In genomic region chr4:62969526-62969925, GRCm38 (mm10) we compare ENCODE assay signal across 21 mouse cellular contexts. TPM values are rescaled to one million over a fixed set of nuclear protein-coding genes. Genes with fewer than 3 reads are reported as not detected.
A peak's percentile ranks its signal among the peaks of the same experiment; 100 is the strongest.
DNase-seq lines count a peak whose midpoint lies in the region; ATAC-seq and TF ChIP-seq lines count a peak whose summit lies in the region.
"Had no signal": no experiment of that assay in that cellular context is flagged by ENCODE, and none has a peak within 500 bp of the region (broad histone marks: within the 10 kb centered on the region; RNA-seq: fewer than 3 reads in every experiment).

No protein-coding gene starts in this region.

- no peak overlapping the region for H3K4me3 ChIP-seq in embryonic facial prominence, embryonic 13.5 days
- H3K4me3 ChIP-seq in embryonic facial prominence, embryonic 10.5 days: no peak overlapping the region
- H3K4me3 ChIP-seq in kidney, embryonic 16.5 days (ENCODE audit: low read length): no peak overlapping the region
- H3K4me3 ChIP-seq in cerebellum, adult 2 months (replicated peaks; ENCODE audit: insufficient read depth, low read depth, low read length): no peak overlapping the region
- no peak overlapping the region for H3K4me3 ChIP-seq in forebrain, embryonic 12.5 days (replicated peaks)
- H3K4me3 ChIP-seq: heart, embryonic 13.5 days; hindbrain, embryonic 13.5 days had no signal

- 82% methylated on average over 5 of the region's 5 CpGs for WGBS in embryonic facial prominence, embryonic 13.5 days
- 92% methylated on average over 5 of the region's 5 CpGs for WGBS in embryonic facial prominence, embryonic 10.5 days
- 84% methylated on average over 5 of the region's 5 CpGs for WGBS in kidney, embryonic 16.5 days
- 94% methylated on average over 5 of the region's 5 CpGs for WGBS in cerebellum, adult 2 months
- 95% methylated on average over 5 of the region's 5 CpGs for WGBS in forebrain, embryonic 12.5 days

- H3K27ac ChIP-seq in embryonic facial prominence, embryonic 13.5 days: 0 out of 2 replicates have a peak overlapping the region, but pooled peaks have one; percentile 1
- no peak overlapping the region for H3K27ac ChIP-seq in embryonic facial prominence, embryonic 10.5 days (replicated peaks)
- H3K27ac ChIP-seq in kidney, embryonic 16.5 days (ENCODE audit: low read length): 0 out of 2 replicates have a peak overlapping the region, but pooled peaks have one; percentile 15
- H3K27ac ChIP-seq in cerebellum, adult 2 months (ENCODE audit: insufficient read depth, low read length): no peak overlapping the region
- no peak overlapping the region for H3K27ac ChIP-seq in forebrain, embryonic 12.5 days
- H3K27ac ChIP-seq: heart, embryonic 13.5 days; hindbrain, embryonic 13.5 days; liver, embryonic 14.5 days had no signal

- ATAC-seq in embryonic facial prominence, embryonic 13.5 days (ENCODE audit: insufficient number of reproducible peaks, insufficient read depth, low FRiP score, low TSS enrichment, low read depth): no peak
- ATAC-seq in kidney, embryonic 16.5 days (ENCODE audit: low FRiP score, low TSS enrichment): no peak
- ATAC-seq in forebrain, embryonic 12.5 days (ENCODE audit: low FRiP score): no peak
- ATAC-seq: forebrain, embryonic 14.5 days; inflammation-experienced regulatory T-cells, adult 6 months had no signal

- no peaks in the 10 kb centered on the region for H3K27me3 ChIP-seq in embryonic facial prominence, embryonic 13.5 days
- no peaks in the 10 kb centered on the region for H3K27me3 ChIP-seq in embryonic facial prominence, embryonic 10.5 days (replicated peaks; ENCODE audit: low read depth, poor library complexity, severe bottlenecking)
- H3K27me3 ChIP-seq in kidney, embryonic 16.5 days (ENCODE audit: insufficient read depth, low read length): no peaks in the 10 kb centered on the region
- peaks cover 2% of the 10 kb centered on the region; the same call in 1 of the 2 replicates for H3K27me3 ChIP-seq in cerebellum, adult 2 months (ENCODE audit: control insufficient read depth, insufficient read depth, low read length)
- H3K27me3 ChIP-seq in forebrain, embryonic 12.5 days: no peaks in the 10 kb centered on the region
- H3K27me3 ChIP-seq: heart, embryonic 13.5 days; hindbrain, embryonic 13.5 days had no signal

- H3K36me3 ChIP-seq in embryonic facial prominence, embryonic 13.5 days: no peaks in the 10 kb centered on the region
- H3K36me3 ChIP-seq in embryonic facial prominence, embryonic 10.5 days (replicated peaks): no peaks in the 10 kb centered on the region
- no peaks in the 10 kb centered on the region for H3K36me3 ChIP-seq in kidney, embryonic 16.5 days (ENCODE audit: insufficient read depth, low read length)
- H3K36me3 ChIP-seq in forebrain, embryonic 12.5 days (replicated peaks): no peaks in the 10 kb centered on the region
- H3K36me3 ChIP-seq: heart, embryonic 13.5 days; hindbrain, embryonic 13.5 days had no signal

- no peak overlapping the region for H3K9ac ChIP-seq in embryonic facial prominence, embryonic 13.5 days
- H3K9ac ChIP-seq in kidney, embryonic 16.5 days (replicated peaks; ENCODE audit: low read length): no peak overlapping the region
- no peak overlapping the region for H3K9ac ChIP-seq in forebrain, embryonic 12.5 days
- H3K9ac ChIP-seq: heart, embryonic 13.5 days; hindbrain, embryonic 13.5 days; liver, embryonic 14.5 days had no signal

- H3K9me3 ChIP-seq in embryonic facial prominence, embryonic 13.5 days: no peaks in the 10 kb centered on the region
- H3K9me3 ChIP-seq in embryonic facial prominence, embryonic 10.5 days: no peaks in the 10 kb centered on the region
- no peaks in the 10 kb centered on the region for H3K9me3 ChIP-seq in kidney, embryonic 16.5 days (ENCODE audit: low read length)
- H3K9me3 ChIP-seq in forebrain, embryonic 12.5 days: no peaks in the 10 kb centered on the region
- H3K9me3 ChIP-seq: heart, embryonic 13.5 days; hindbrain, embryonic 13.5 days had no signal

- peaks cover 46% of the 10 kb centered on the region for H3K4me1 ChIP-seq in embryonic facial prominence, embryonic 13.5 days
- peaks cover 44% of the 10 kb centered on the region for H3K4me1 ChIP-seq in embryonic facial prominence, embryonic 10.5 days
- peaks cover 38% of the 10 kb centered on the region for H3K4me1 ChIP-seq in kidney, embryonic 16.5 days (ENCODE audit: insufficient read depth, low read length)
- no peaks in the 10 kb centered on the region for H3K4me1 ChIP-seq in cerebellum, adult 2 months (ENCODE audit: control insufficient read depth, insufficient read depth, low read length)
- peaks cover 14% of the 10 kb centered on the region; the same call in 1 of the 2 replicates for H3K4me1 ChIP-seq in forebrain, embryonic 12.5 days

- no peak for DNase-seq in embryonic facial prominence, embryonic 10.5 days (ENCODE audit: low spot score)
- DNase-seq in kidney, postnatal 10 days: no peak
- DNase-seq in thymus, postnatal 14 days: peak; percentile 5
- no peak for DNase-seq in thymus, postnatal 36 days
- DNase-seq in cerebellum, adult 2 months: no peak
- DNase-seq: adrenal gland, postnatal 36 days; cerebellum, adult 9-11 months; heart, postnatal 14 days; kidney, adult 9 months; kidney, postnatal 4 days; left cerebral cortex, postnatal 4 days; thymus, adult 18-20 months had no signal

- TF ChIP-seq CTCF in cerebellum, adult 2 months (IDR thresholded peaks at IDR 0.05; ENCODE audit: borderline replicate concordance, insufficient read depth, low read depth, low read length): no peak

- no peak for TF ChIP-seq POLR2A in cerebellum, adult 2 months (IDR thresholded peaks at IDR 0.05; ENCODE audit: borderline replicate concordance, insufficient read depth, low read length)

- no peak overlapping the region for H3K4me2 ChIP-seq in embryonic facial prominence, embryonic 13.5 days
- H3K4me2 ChIP-seq in kidney, embryonic 16.5 days (replicated peaks; ENCODE audit: low read depth, low read length): no peak overlapping the region
- no peak overlapping the region for H3K4me2 ChIP-seq in forebrain, embryonic 12.5 days
- H3K4me2 ChIP-seq: heart, embryonic 13.5 days; hindbrain, embryonic 13.5 days; midbrain, embryonic 11.5 days had no signal

RNA-seq across cellular contexts. Expression of gene Zfp618, which starts 4.2 kb away (rescaled TPM):
- polyA plus RNA-seq in embryonic facial prominence, embryonic 13.5 days (2015; fragmentation: Nextera tagmentation; extraction: Ambion mirVana): 33.3 and 40.4 TPM in 2 replicates
- 23.0 and 26.9 TPM in 2 replicates for polyA plus RNA-seq in embryonic facial prominence, embryonic 10.5 days (2016; fragmentation: Nextera tagmentation; extraction: Ambion mirVana)
- 41.2 and 51.1 TPM in 2 replicates for polyA plus RNA-seq in kidney, embryonic 16.5 days (2015; fragmentation: Nextera tagmentation; extraction: Ambion mirVana)
- 2.6 and 2.7 TPM in 2 replicates for polyA plus RNA-seq in cerebellum, adult 2 months (2012; rRNA removed)
- 32.4 and 34.2 TPM in 2 replicates for polyA plus RNA-seq in forebrain, embryonic 12.5 days (2016; fragmentation: Nextera tagmentation; extraction: Ambion mirVana)

Comparison
In these comparisons a context has a peak if more than half of its experiments do, and no peak if none do; other contexts are left out.
1. H3K27ac ChIP-seq: peak in embryonic facial prominence, embryonic 13.5 days (single experiment) and kidney, embryonic 16.5 days (single experiment); none in embryonic facial prominence, embryonic 10.5 days (single experiment), cerebellum, adult 2 months (single experiment) and forebrain, embryonic 12.5 days (single experiment).